Mouse (Mus musculus): ENCODE data around the gene Asl.

Asl gene

GRCm38 (mm10) chr5:130002301-130003146 is 26.5 kb downstream of the Asl start, which contains the start of gene Gusb:
Gene Gusb (minus strand): TSS chr5:130003049.
- DNase-seq (ENCODE audit: low read depth, low spot score) = peak; percentile 84
- peaks cover 2% of the 10 kb centered on the region for H3K36me3 ChIP-seq (ENCODE audit: control insufficient read depth, insufficient read depth, low read length, poor library complexity, severe bottlenecking)
- H3K27me3 ChIP-seq (ENCODE audit: control insufficient read depth, insufficient read depth, low read length, poor library complexity, severe bottlenecking) = no peaks in the 10 kb centered on the region

- no peaks in the 10 kb centered on the region for H3K27me3 ChIP-seq (ENCODE audit: control insufficient read depth, insufficient read depth, low read length, poor library complexity, severe bottlenecking)
- peak; percentile 60 for DNase-seq (ENCODE audit: low read depth, low spot score)
- H3K36me3 ChIP-seq (ENCODE audit: control insufficient read depth, insufficient read depth, low read length, poor library complexity, severe bottlenecking) = peaks cover 5% of the 10 kb centered on the region
Observed at GRCm38 (mm10) chr5:130001356-130001987, 27.6 kb downstream of the Asl start.

DNA sequence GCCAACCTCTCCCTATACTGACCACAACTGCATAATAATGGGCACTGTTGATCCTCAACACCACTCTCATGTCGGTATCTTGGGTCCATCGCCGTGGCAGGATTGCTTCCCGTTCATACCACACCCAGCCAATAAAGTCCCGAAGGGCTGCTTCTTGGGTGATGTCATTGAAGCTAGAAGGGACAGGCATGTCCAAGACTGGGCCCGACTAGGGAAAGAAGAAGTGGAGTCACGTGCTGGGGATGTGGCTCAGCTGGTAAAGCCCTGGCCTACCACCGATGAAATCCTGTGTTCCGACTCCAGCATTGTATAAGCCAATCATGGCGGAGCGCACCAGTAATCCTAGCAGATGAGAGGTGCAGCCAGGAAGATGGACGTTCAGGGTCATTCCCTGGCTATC is 28.3 kb downstream of the Asl start:
- H3K36me3 ChIP-seq (ENCODE audit: control insufficient read depth, insufficient read depth, low read length, poor library complexity, severe bottlenecking) = peaks cover 5% of the 10 kb centered on the region
- H3K27me3 ChIP-seq (ENCODE audit: control insufficient read depth, insufficient read depth, low read length, poor library complexity, severe bottlenecking) = no peaks in the 10 kb centered on the region
- DNase-seq (ENCODE audit: low read depth, low spot score) = no peak

DNA sequence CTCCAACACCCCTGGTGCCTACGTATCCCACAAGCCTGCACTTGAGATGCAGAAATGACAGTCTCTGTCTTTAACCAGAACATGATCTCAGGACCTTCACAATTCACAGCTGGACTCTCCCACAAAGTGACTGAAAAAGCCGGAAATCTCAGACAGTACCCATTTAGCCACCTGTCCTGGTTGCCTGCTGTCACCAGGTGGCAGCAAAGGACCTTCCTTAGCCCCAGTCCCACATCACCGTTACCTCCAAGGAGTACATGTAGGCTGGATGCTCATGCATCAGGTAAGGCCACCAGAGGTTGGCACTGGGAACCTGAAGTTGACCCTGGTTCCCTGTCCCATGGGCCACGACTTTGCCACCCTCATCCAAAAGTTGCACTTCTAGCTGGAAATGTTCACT is 29.9 kb downstream of the Asl start:
- peak; percentile 86 for DNase-seq (ENCODE audit: low read depth, low spot score)
- Histone ChIP-seq H3K27me3 (ENCODE audit: control insufficient read depth, insufficient read depth, low read length, poor library complexity, severe bottlenecking) (no peaks in the 10 kb centered on the region), H3K36me3 (ENCODE audit: control insufficient read depth, insufficient read depth, low read length, poor library complexity, severe bottlenecking) (peaks cover 5% of the 10 kb centered on the region)

DNA sequence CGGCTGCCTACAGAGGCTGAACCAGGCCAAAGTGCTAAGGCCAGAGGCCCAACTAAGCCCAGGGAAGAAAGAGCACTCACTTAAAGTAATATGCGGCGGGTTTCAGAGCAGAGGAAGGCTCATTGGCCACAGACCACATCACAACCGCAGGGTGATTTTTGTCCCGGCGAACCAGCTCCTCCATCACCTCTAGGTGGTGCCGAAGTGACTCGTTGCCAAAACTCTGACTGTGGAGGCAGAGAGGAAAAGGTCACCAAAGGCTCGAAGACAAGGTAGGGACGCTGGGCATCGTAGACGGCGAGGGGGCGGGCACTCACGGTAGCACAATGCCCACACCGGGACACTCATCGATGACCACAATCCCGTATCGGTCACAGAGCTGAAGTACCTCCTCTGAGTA is 31.3 kb downstream of the Asl start:
- no peaks in the 10 kb centered on the region for H3K27me3 ChIP-seq (ENCODE audit: control insufficient read depth, insufficient read depth, low read length, poor library complexity, severe bottlenecking)
- no peak for DNase-seq (ENCODE audit: low read depth, low spot score)
- peaks cover 5% of the 10 kb centered on the region for H3K36me3 ChIP-seq (ENCODE audit: control insufficient read depth, insufficient read depth, low read length, poor library complexity, severe bottlenecking)

GRCm38 (mm10) chr5:129994989-129995388 is 34.1 kb downstream of the Asl start:
- H3K27me3 ChIP-seq (ENCODE audit: control insufficient read depth, insufficient read depth, low read length, poor library complexity, severe bottlenecking) = no peaks in the 10 kb centered on the region
- H3K36me3 ChIP-seq (ENCODE audit: control insufficient read depth, insufficient read depth, low read length, poor library complexity, severe bottlenecking) = peaks cover 5% of the 10 kb centered on the region
- no peak for DNase-seq (ENCODE audit: low read depth, low spot score)

DNA sequence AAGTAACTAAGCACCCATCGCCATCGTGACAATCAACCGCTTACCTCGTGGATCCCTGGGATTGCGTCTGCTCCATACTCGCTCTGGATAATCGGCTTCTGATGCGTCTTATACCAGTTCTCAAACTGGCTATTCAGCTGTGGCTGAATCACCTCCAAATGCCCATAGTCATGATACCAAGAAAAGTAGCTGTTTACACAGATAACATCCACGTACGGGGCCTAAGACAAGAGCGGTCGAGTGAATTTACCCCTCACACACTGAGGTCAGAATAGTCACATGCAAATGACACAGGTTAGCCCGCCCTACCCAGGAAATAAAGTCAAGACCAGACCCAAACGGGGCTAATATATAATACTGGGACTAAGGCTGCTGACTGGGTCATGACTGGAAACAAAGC is 35.7 kb downstream of the Asl start:
- H3K36me3 ChIP-seq (ENCODE audit: control insufficient read depth, insufficient read depth, low read length, poor library complexity, severe bottlenecking) = peaks cover 5% of the 10 kb centered on the region
- no peak for DNase-seq (ENCODE audit: low read depth, low spot score)
- no peaks in the 10 kb centered on the region for H3K27me3 ChIP-seq (ENCODE audit: control insufficient read depth, insufficient read depth, low read length, poor library complexity, severe bottlenecking)

DNA sequence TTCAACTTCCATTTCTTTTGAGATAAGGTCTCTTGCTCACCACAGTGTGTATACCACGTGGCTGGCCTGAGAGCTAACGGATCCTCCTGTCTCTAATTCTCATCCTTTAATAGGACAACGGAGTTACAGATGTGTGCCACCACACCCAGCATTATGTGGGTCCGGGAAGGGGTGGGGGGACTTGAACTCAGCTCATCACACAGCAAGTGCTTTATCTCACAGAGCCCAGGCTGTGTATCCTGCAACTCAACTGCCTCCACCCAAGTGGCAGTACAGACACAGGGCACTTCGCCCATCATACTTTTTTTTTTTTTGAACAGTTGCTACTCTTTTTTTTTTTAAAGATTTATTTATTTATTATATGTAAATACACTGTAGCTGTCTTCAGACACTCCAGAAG is 37.1 kb downstream of the Asl start:
- Histone ChIP-seq H3K36me3 (ENCODE audit: control insufficient read depth, insufficient read depth, low read length, poor library complexity, severe bottlenecking) (peaks cover 2% of the 10 kb centered on the region; the same call in 1 of the 2 replicates), H3K27me3 (ENCODE audit: control insufficient read depth, insufficient read depth, low read length, poor library complexity, severe bottlenecking) (no peaks in the 10 kb centered on the region)
- no peak for DNase-seq (ENCODE audit: low read depth, low spot score)

- no peak for DNase-seq (ENCODE audit: low read depth, low spot score)
- Histone ChIP-seq H3K36me3 (ENCODE audit: control insufficient read depth, insufficient read depth, low read length, poor library complexity, severe bottlenecking) (peaks cover 2% of the 10 kb centered on the region; the same call in 1 of the 2 replicates), H3K27me3 (ENCODE audit: control insufficient read depth, insufficient read depth, low read length, poor library complexity, severe bottlenecking) (no peaks in the 10 kb centered on the region)
Observed at GRCm38 (mm10) chr5:129989376-129989775, 39.7 kb downstream of the Asl start.

DNA sequence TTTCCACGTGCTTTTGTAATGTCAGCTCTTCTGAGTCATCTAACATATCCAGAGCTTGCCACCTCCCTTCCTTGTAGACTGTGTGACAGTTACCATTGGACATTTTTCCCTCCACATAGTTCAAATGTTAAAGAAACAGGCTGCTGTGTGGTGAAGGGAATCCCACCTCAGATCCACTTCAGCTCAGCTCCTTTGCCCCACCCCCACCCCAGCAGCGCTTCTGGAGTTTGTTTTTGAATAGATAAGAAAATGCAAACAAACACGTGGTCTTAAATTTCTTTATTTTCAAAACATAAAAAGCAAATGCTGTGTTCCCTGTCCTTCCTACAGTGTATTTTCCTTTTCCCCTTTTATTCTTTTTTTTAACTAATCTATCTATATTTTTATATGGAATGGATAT is 48.8 kb downstream of the Asl start:
- no peak for DNase-seq (ENCODE audit: low read depth, low spot score)

DNA sequence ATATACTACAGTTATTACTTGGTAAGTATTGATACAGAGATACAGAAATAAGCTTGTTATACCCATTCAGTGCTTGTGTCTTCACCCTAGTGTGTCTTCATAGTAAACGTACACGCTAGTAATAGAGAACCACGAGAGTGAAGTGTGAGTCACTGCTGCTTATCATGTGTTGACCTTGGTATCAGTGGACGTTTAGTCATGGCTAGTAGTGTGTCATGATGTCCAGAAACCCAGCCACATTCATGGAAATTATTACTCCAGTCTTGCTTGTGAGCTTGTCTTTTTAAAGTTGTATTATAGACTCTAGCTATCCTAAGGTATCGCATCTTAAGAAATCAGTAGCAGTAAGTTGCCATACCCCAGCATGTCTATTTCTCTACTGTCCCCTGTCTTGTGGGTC is 50.4 kb downstream of the Asl start:
- H3K36me3 ChIP-seq (ENCODE audit: control insufficient read depth, insufficient read depth, low read length, poor library complexity, severe bottlenecking) = no peaks in the 10 kb centered on the region
- no peaks in the 10 kb centered on the region for H3K27me3 ChIP-seq (ENCODE audit: control insufficient read depth, insufficient read depth, low read length, poor library complexity, severe bottlenecking)
- no peak for DNase-seq (ENCODE audit: low read depth, low spot score)

More for the DNA sequence above, 48.8 kb downstream of the Asl start:
- H3K36me3 ChIP-seq (ENCODE audit: control insufficient read depth, insufficient read depth, low read length, poor library complexity, severe bottlenecking) = no peaks in the 10 kb centered on the region
- no peaks in the 10 kb centered on the region for H3K27me3 ChIP-seq (ENCODE audit: control insufficient read depth, insufficient read depth, low read length, poor library complexity, severe bottlenecking)

DNA sequence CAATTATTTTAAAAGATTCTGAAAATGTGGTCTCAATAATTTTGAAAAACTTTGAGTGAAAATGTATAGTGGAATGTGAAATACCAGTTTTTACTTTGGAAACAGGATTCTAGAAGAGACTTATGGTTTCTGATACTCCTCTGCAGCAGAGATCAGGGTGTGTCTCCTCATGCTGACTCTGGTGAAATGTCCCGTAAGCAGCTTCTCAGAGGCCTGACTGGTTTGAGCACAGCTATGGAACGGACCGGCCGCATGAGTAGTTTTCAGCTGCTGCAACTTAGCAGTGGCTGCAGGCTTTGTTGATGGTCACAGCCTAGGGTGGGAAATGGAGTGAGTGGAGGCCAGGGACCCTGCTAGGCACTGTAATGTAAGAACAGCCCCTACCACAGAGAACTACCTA is 51.3 kb downstream of the Asl start:
- no peaks in the 10 kb centered on the region for H3K27me3 ChIP-seq (ENCODE audit: control insufficient read depth, insufficient read depth, low read length, poor library complexity, severe bottlenecking)
- H3K36me3 ChIP-seq (ENCODE audit: control insufficient read depth, insufficient read depth, low read length, poor library complexity, severe bottlenecking) = no peaks in the 10 kb centered on the region

DNA sequence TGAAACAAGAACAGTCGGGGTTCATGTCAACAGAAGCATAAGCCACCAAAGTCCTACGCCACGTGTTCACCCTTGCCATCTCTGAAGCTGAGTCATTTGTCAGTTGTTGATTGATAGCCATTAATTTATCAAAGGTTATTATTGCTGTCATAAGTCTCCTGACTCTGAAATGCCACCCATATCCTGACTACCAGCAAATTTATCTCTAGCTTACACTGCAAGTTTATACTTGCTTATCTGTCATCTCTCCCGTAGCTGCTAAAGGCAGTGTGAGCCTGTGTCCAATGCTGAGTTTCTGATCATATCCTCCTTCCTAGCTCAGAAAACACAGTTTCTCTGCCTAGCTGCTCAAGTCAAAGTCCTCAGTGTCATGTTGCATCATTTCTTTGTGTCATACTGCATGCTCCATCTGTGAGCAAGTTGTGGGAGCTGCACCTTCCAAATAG is 54.2 kb downstream of the Asl start:
- H3K27me3 ChIP-seq (ENCODE audit: control insufficient read depth, insufficient read depth, low read length, poor library complexity, severe bottlenecking) = no peaks in the 10 kb centered on the region
- no peak for DNase-seq (ENCODE audit: low read depth, low spot score)
- peaks cover 2% of the 10 kb centered on the region; the same call in 1 of the 2 replicates for H3K36me3 ChIP-seq (ENCODE audit: control insufficient read depth, insufficient read depth, low read length, poor library complexity, severe bottlenecking)

More for the DNA sequence above, 51.3 kb downstream of the Asl start:
- DNase-seq (ENCODE audit: low read depth, low spot score) = no peak

GRCm38 (mm10) chr5:129974354-129974753 is 54.7 kb downstream of the Asl start:
- Histone ChIP-seq H3K27me3 (ENCODE audit: control insufficient read depth, insufficient read depth, low read length, poor library complexity, severe bottlenecking) (no peaks in the 10 kb centered on the region), H3K36me3 (ENCODE audit: control insufficient read depth, insufficient read depth, low read length, poor library complexity, severe bottlenecking) (peaks cover 2% of the 10 kb centered on the region; the same call in 1 of the 2 replicates)
- no peak for DNase-seq (ENCODE audit: low read depth, low spot score)

- Histone ChIP-seq H3K36me3 (ENCODE audit: control insufficient read depth, insufficient read depth, low read length, poor library complexity, severe bottlenecking) (peaks cover 2% of the 10 kb centered on the region; the same call in 1 of the 2 replicates), H3K27me3 (ENCODE audit: control insufficient read depth, insufficient read depth, low read length, poor library complexity, severe bottlenecking) (no peaks in the 10 kb centered on the region)
- no peak for DNase-seq (ENCODE audit: low read depth, low spot score)
Observed at GRCm38 (mm10) chr5:129971491-129971890, 57.6 kb downstream of the Asl start.

Data from splenic B cell, adult 2 months (primary cell).